Mouse (Mus musculus) stomach, embryonic 14.5 days (tissue): ENCODE data around the gene Slc25a3. TPM values are rescaled to one million over a fixed set of nuclear protein-coding genes. Genes with fewer than 3 reads are reported as not detected.

Experiments used
- ATAC-seq: fragments of 200-750 bp; cut with Nextera tagmentation; 2 replicates; pipeline ENCODE4 v1.8.0; 2017; ENCODE audit warnings: low read depth, moderate TSS enrichment; ENCODE audit not compliant: insufficient number of reproducible peaks, insufficient read depth, low FRiP score
- H3K27ac ChIP-seq: fragments of 300-500 bp; sonication (generic); 2 replicates; pipeline ENCODE4 v1.5.1; 2014; ENCODE audit warnings: mild to moderate bottlenecking, low read length, moderate library complexity, mixed read lengths
- H3K27me3 ChIP-seq: fragments of 300-500 bp; sonication (generic); 2 replicates; pipeline ENCODE4 v1.6.1; 2014; ENCODE audit warnings: low read length, control low read depth, mixed read lengths; ENCODE audit not compliant: control insufficient read depth, insufficient read depth
- H3K36me3 ChIP-seq: fragments of 300-500 bp; sonication (generic); 2 replicates; pipeline ENCODE4 v1.6.1; 2014; ENCODE audit warnings: mild to moderate bottlenecking, control low read depth, low read length, moderate library complexity, mixed read lengths; ENCODE audit not compliant: control insufficient read depth, insufficient read depth
- H3K4me1 ChIP-seq: fragments of 300-500 bp; sonication (generic); 2 replicates; pipeline ENCODE4 v1.6.1; 2014; ENCODE audit warnings: low read length, control low read depth, mixed read lengths; ENCODE audit not compliant: control insufficient read depth, insufficient read depth
- H3K4me2 ChIP-seq: fragments of 300-500 bp; sonication (generic); replicated peaks from 2 replicates; pipeline ENCODE4 v1.6.1; 2014; ENCODE audit warnings: low read depth, low read length, control low read depth
- H3K4me3 ChIP-seq: fragments of 300-500 bp; sonication (generic); 2 replicates; pipeline ENCODE4 v1.5.1; 2014; ENCODE audit warnings: low read depth, low read length, control low read depth
- H3K9ac ChIP-seq: fragments of 300-500 bp; sonication (generic); replicated peaks from 2 replicates; pipeline ENCODE4 v1.6.1; 2014; ENCODE audit warnings: low read depth, mild to moderate bottlenecking, control low read depth, low read length, moderate library complexity, mixed read lengths
- H3K9me3 ChIP-seq: fragments of 300-500 bp; sonication (generic); 2 replicates; pipeline ENCODE4 v1.6.1; 2016; ENCODE audit warnings: low read depth, low read length, control low read depth; ENCODE audit not compliant: control insufficient read depth
- WGBS: fragments of 180-500 bp; shearing (Covaris S2); extraction: QIAGEN DNeasy Blood & Tissue Kit; methylation state at CpG from one replicate; pipeline ENCODE4 v1.1.7; 2014; 5-methylcytosine and 5-hydroxymethylcytosine counted together
- polyA plus RNA-seq: library from polyadenylated mRNA; unstranded; fragments of >200 nt; fragmentation: Nextera tagmentation; extraction: Ambion mirVana; gene quantifications from 2 replicates; pipeline ENCODE4 v1.2.1, GENCODE M21; 2014

Gene Slc25a3
- polyA plus RNA-seq, 1 experiment from 2014 or later: 501 TPM

- H3K27ac ChIP-seq: no peak overlapping the region
- no peak overlapping the region for H3K9ac ChIP-seq
- ATAC-seq: no peak
- no peaks in the 10 kb centered on the region for H3K27me3 ChIP-seq
- H3K36me3 ChIP-seq: peaks cover 37% of the 10 kb centered on the region
- H3K4me1 ChIP-seq: no peaks in the 10 kb centered on the region
- no peak overlapping the region for H3K4me2 ChIP-seq
- 94% methylated on average over 7 of the region's 7 CpGs for WGBS
- no peak overlapping the region for H3K4me3 ChIP-seq
- H3K9me3 ChIP-seq: no peaks in the 10 kb centered on the region
These were observed 21.6 kb upstream of the Slc25a3 start for GRCm38 (mm10) chr10:91145413-91145812.

- no peak overlapping the region for H3K9ac ChIP-seq
- no peak overlapping the region for H3K4me3 ChIP-seq
- H3K9me3 ChIP-seq: no peaks in the 10 kb centered on the region
- no peak overlapping the region for H3K27ac ChIP-seq
- peaks cover 18% of the 10 kb centered on the region for H3K36me3 ChIP-seq
- H3K4me2 ChIP-seq: no peak overlapping the region
- WGBS: 66% methylated on average over 18 of the region's 18 CpGs
- H3K27me3 ChIP-seq: no peaks in the 10 kb centered on the region
- H3K4me1 ChIP-seq: no peaks in the 10 kb centered on the region
- peak; percentile 20; the same call in 1 of the 2 replicates for ATAC-seq
These were observed 19.7 kb upstream of the Slc25a3 start for GRCm38 (mm10) chr10:91143313-91144230.

GRCm38 (mm10) chr10:91142654-91143191 lies 18.9 kb upstream of the Slc25a3 start:
- Histone ChIP-seq H3K4me3 (no peak overlapping the region), H3K36me3 (peaks cover 17% of the 10 kb centered on the region), H3K4me2 (no peak overlapping the region), H3K4me1 (no peaks in the 10 kb centered on the region), H3K9ac (no peak overlapping the region), H3K9me3 (no peaks in the 10 kb centered on the region), H3K27ac (no peak overlapping the region), H3K27me3 (no peaks in the 10 kb centered on the region)
- no peak for ATAC-seq
- WGBS: 65% methylated on average over 10 of the region's 10 CpGs

GRCm38 (mm10) chr10:91141564-91141963 lies 17.7 kb upstream of the Slc25a3 start:
- H3K4me3 ChIP-seq: no peak overlapping the region
- H3K36me3 ChIP-seq: peaks cover 10% of the 10 kb centered on the region
- WGBS: 31% methylated on average over 2 of the region's 2 CpGs
- H3K9ac ChIP-seq: no peak overlapping the region
- no peak overlapping the region for H3K4me2 ChIP-seq
- H3K27ac ChIP-seq: no peak overlapping the region
- no peak for ATAC-seq
- no peaks in the 10 kb centered on the region for H3K9me3 ChIP-seq
- no peaks in the 10 kb centered on the region for H3K4me1 ChIP-seq
- H3K27me3 ChIP-seq: no peaks in the 10 kb centered on the region

- no peak overlapping the region for H3K27ac ChIP-seq
- H3K9me3 ChIP-seq: no peaks in the 10 kb centered on the region
- WGBS: 87% methylated on average over 14 of the region's 14 CpGs
- ATAC-seq: no peak
- H3K4me3 ChIP-seq: no peak overlapping the region
- no peak overlapping the region for H3K9ac ChIP-seq
- H3K36me3 ChIP-seq: no peaks in the 10 kb centered on the region
- H3K27me3 ChIP-seq: no peaks in the 10 kb centered on the region
- H3K4me2 ChIP-seq: no peak overlapping the region
- no peaks in the 10 kb centered on the region for H3K4me1 ChIP-seq
These were observed 15.4 kb upstream of the Slc25a3 start for GRCm38 (mm10) chr10:91139148-91139766.

DNA sequence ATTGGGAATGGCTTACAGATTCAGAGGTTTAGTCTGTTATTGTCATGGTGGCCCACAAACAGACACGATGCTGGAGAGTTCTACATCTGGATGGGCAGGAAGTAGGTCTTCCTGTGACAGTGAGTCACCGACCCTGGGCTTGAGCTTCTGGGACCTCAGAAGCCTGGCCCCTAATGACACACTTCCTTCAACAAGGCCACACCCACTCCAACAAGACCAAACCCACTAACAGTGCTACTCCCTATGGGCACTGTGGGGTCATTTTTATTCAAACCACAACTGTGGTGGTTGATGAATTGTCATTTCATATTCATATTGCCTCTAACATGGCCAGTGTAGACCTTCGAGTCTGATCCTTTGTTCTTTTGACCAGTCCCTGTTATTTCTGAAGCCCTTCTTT lies 14.5 kb upstream of the Slc25a3 start:
- no peak overlapping the region for H3K27ac ChIP-seq
- H3K27me3 ChIP-seq: no peaks in the 10 kb centered on the region
- H3K9me3 ChIP-seq: no peaks in the 10 kb centered on the region
- ATAC-seq: no peak
- H3K4me3 ChIP-seq: no peak overlapping the region
- H3K9ac ChIP-seq: no peak overlapping the region
- WGBS: 75% methylated on average over 3 of the region's 3 CpGs
- H3K4me1 ChIP-seq: no peaks in the 10 kb centered on the region
- H3K36me3 ChIP-seq: no peaks in the 10 kb centered on the region
- no peak overlapping the region for H3K4me2 ChIP-seq

DNA sequence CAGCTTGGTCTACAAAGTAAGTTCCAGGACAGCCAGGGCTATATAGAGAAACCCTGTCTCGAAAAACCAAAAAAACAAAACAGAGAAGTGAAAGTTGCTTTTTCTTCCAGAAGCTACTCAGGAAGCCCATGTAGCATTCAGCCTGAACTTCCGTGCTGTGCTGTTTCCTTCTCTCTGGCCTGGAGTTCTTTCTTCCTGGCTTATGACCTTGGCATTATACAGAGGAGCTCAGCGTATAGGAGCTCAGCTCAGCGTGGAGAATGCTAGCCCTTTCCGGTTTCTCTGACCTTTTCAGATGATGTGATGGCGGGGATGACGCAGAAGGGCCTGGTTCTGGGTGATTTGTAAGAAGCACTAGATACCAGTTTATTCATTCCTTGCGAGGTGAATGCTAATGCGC lies 13.5 kb upstream of the Slc25a3 start:
- ATAC-seq: no peak
- WGBS: 82% methylated on average over 9 of the region's 9 CpGs
- H3K9me3 ChIP-seq: no peaks in the 10 kb centered on the region
- no peaks in the 10 kb centered on the region for H3K27me3 ChIP-seq
- no peaks in the 10 kb centered on the region for H3K4me1 ChIP-seq
- no peak overlapping the region for H3K4me2 ChIP-seq
- H3K9ac ChIP-seq: no peak overlapping the region
- no peak overlapping the region for H3K4me3 ChIP-seq
- no peaks in the 10 kb centered on the region for H3K36me3 ChIP-seq
- no peak overlapping the region for H3K27ac ChIP-seq

DNA sequence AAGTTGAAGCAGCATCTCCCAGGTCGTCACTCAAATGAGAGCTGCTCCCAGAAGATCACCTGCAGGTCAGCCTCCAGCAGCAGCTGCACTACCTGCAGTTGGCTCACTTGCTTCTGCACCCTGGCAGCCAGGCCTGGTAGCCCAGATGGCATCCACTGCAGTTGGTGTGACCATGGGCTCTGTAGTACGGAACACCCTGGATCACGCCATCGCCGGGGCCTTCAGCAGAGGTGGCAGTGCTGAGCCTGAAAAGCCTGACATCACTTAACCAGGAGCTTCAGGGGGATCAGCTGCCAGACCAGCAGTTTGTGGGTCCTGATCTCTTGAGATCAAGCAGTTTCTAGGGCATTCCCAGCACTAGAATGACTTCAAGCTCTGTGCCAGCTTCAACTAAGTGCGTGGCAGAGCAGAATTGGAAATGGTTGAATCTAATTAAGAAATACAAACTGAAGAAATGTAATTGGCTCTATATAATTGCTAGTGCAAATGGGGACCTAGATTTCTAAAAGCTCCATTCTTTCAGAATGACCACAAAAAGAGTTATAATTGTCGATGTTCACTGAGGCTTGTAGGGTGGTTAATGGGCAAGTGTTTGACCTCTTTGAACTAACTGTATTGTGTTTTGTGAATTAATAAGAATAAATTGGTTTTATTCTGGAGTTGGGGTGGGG lies 11.6 kb upstream of the Slc25a3 start:
- no peaks in the 10 kb centered on the region for H3K27me3 ChIP-seq
- H3K9me3 ChIP-seq: no peaks in the 10 kb centered on the region
- 94% methylated on average over 7 of the region's 7 CpGs for WGBS
- H3K4me3 ChIP-seq: no peak overlapping the region
- ATAC-seq: no peak
- no peak overlapping the region for H3K4me2 ChIP-seq
- H3K4me1 ChIP-seq: no peaks in the 10 kb centered on the region
- H3K36me3 ChIP-seq: no peaks in the 10 kb centered on the region
- H3K27ac ChIP-seq: no peak overlapping the region
- H3K9ac ChIP-seq: no peak overlapping the region
